Mouse (Mus musculus): ENCODE measurements around the gene Cdh4.

Cdh4 gene

GRCm38 (mm10) chr2:179539532-179540245, 97.5 kb downstream of the Cdh4 start:
- DNase-seq: no peak

GRCm38 (mm10) chr2:179541096-179541495, 98.9 kb downstream of the Cdh4 start:
- no peak for DNase-seq

GRCm38 (mm10) chr2:179547627-179548026, 105.4 kb downstream of the Cdh4 start:
- DNase-seq: no peak

- DNase-seq: no peak
These were observed 113.7 kb downstream of the Cdh4 start for GRCm38 (mm10) chr2:179555928-179556327.

GRCm38 (mm10) chr2:179562350-179562749, 120.1 kb downstream of the Cdh4 start:
- no peak for DNase-seq

GRCm38 (mm10) chr2:179565611-179566010, 123.4 kb downstream of the Cdh4 start:
- DNase-seq: no peak

GRCm38 (mm10) chr2:179567886-179568285, 125.7 kb downstream of the Cdh4 start:
- no peak for DNase-seq

GRCm38 (mm10) chr2:179569171-179569570, 126.9 kb downstream of the Cdh4 start:
- DNase-seq: no peak

GRCm38 (mm10) chr2:179571175-179571769, 129.0 kb downstream of the Cdh4 start:
- no peak for DNase-seq

GRCm38 (mm10) chr2:179573331-179573730, 131.1 kb downstream of the Cdh4 start:
- DNase-seq: no peak

- no peak for DNase-seq
These were observed 131.6 kb downstream of the Cdh4 start for GRCm38 (mm10) chr2:179573786-179574185.

GRCm38 (mm10) chr2:179575585-179575984, 133.4 kb downstream of the Cdh4 start:
- no peak for DNase-seq

- no peak for DNase-seq
These were observed 134.0 kb downstream of the Cdh4 start for GRCm38 (mm10) chr2:179576221-179576620.

GRCm38 (mm10) chr2:179578329-179578728, 136.1 kb downstream of the Cdh4 start:
- no peak for DNase-seq

GRCm38 (mm10) chr2:179578842-179579241, 136.6 kb downstream of the Cdh4 start:
- no peak for DNase-seq

GRCm38 (mm10) chr2:179580415-179580814, 138.2 kb downstream of the Cdh4 start:
- no peak for DNase-seq

- DNase-seq: no peak
These were observed 138.8 kb downstream of the Cdh4 start for GRCm38 (mm10) chr2:179581058-179581457.

GRCm38 (mm10) chr2:179582966-179583365, 140.7 kb downstream of the Cdh4 start:
- no peak for DNase-seq

- DNase-seq: no peak
These were observed 142.4 kb downstream of the Cdh4 start for GRCm38 (mm10) chr2:179584672-179585071.

- no peak for DNase-seq
These were observed 144.2 kb downstream of the Cdh4 start for GRCm38 (mm10) chr2:179586436-179586835.

- DNase-seq: no peak
These were observed 144.8 kb downstream of the Cdh4 start for GRCm38 (mm10) chr2:179587069-179587468.

GRCm38 (mm10) chr2:179591661-179592060, 149.4 kb downstream of the Cdh4 start:
- no peak for DNase-seq

- no peak for DNase-seq
These were observed 152.8 kb downstream of the Cdh4 start for GRCm38 (mm10) chr2:179595013-179595412.

GRCm38 (mm10) chr2:179598886-179599285, 156.7 kb downstream of the Cdh4 start:
- DNase-seq: no peak

GRCm38 (mm10) chr2:179599886-179600285, 157.7 kb downstream of the Cdh4 start:
- DNase-seq: no peak

All from lung, adult 18-20 months (tissue).